Mouse (Mus musculus) heart, embryonic 15.5 days (tissue): Measurements from ENCODE around the gene Phgr1. TPM values are rescaled to one million over a fixed set of nuclear protein-coding genes. Genes with fewer than 3 reads are reported as not detected.

ENCODE experiments used
- ATAC-seq: fragments of 200-750 bp; cut with Nextera tagmentation; replicated peaks from 2 replicates; pipeline ENCODE4 v1.8.0; 2017; ENCODE audit warnings: low read depth, moderate TSS enrichment; ENCODE audit not compliant: insufficient number of reproducible peaks, insufficient read depth, low FRiP score
- H3K27ac ChIP-seq: fragments of 300-500 bp; sonication (generic); 2 replicates; pipeline ENCODE4 v1.5.1; 2015; ENCODE audit warnings: mild to moderate bottlenecking, inconsistent platforms
- H3K27me3 ChIP-seq: fragments of 300-500 bp; sonication (generic); 2 replicates; pipeline ENCODE4 v1.6.1; 2015; ENCODE audit warnings: inconsistent platforms
- H3K36me3 ChIP-seq: fragments of 300-500 bp; sonication (generic); 2 replicates; pipeline ENCODE4 v1.6.1; 2015; ENCODE audit warnings: mild to moderate bottlenecking, inconsistent platforms
- H3K4me1 ChIP-seq: fragments of 300-500 bp; sonication (generic); replicated peaks from 2 replicates; pipeline ENCODE4 v1.6.1; 2015; ENCODE audit warnings: inconsistent platforms
- H3K4me2 ChIP-seq: fragments of 300-500 bp; sonication (generic); 2 replicates; pipeline ENCODE4 v1.6.1; 2015; ENCODE audit warnings: inconsistent platforms, mild to moderate bottlenecking, moderate library complexity
- H3K4me3 ChIP-seq: fragments of 300-500 bp; sonication (generic); 2 replicates; pipeline ENCODE4 v1.5.1; 2015; ENCODE audit warnings: mild to moderate bottlenecking, inconsistent platforms
- H3K9ac ChIP-seq: fragments of 300-500 bp; sonication (generic); 2 replicates; pipeline ENCODE4 v1.6.1; 2015; ENCODE audit warnings: mild to moderate bottlenecking, inconsistent platforms
- H3K9me3 ChIP-seq: fragments of 300-500 bp; sonication (generic); replicated peaks from 2 replicates; pipeline ENCODE4 v1.6.1; 2016; ENCODE audit warnings: inconsistent platforms
- WGBS: fragments of 180-500 bp; shearing (Covaris S2); methylation state at CpG from one replicate; pipeline ENCODE4 v1.1.7; 2015; ENCODE audit warnings: mixed read lengths; 5-methylcytosine and 5-hydroxymethylcytosine counted together
- polyA plus RNA-seq: library from polyadenylated mRNA; unstranded; fragments of >200 nt; fragmentation: Nextera tagmentation; extraction: Ambion mirVana; gene quantifications from 2 replicates; pipeline ENCODE4 v1.2.1, GENCODE M21; 2015

Gene Phgr1
- polyA plus RNA-seq, 1 experiment from 2014 or later = not detected

- Histone ChIP-seq H3K4me1 (peaks cover 18% of the 10 kb centered on the region), H3K9me3 (no peaks in the 10 kb centered on the region), H3K27me3 (peaks cover 9% of the 10 kb centered on the region), H3K4me2 (peak within 1 kb of the TSS; percentile 69), H3K4me3 (peak within 1 kb of the TSS; percentile 42), H3K36me3 (no peaks in the 10 kb centered on the region), H3K9ac (no peak within 1 kb of the TSS), H3K27ac (no peak within 1 kb of the TSS)
- peak; percentile 75 for ATAC-seq
- 11% methylated on average over 39 of the region's 39 CpGs for WGBS
Measured at GRCm38 (mm10) chr2:118779504-118780480, 7.2 kb downstream of the Phgr1 start, which contains the start of gene Disp2. Disp2 (plus strand) TSS chr2:118779719.

- Histone ChIP-seq H3K4me3 (no peak overlapping the region), H3K36me3 (no peaks in the 10 kb centered on the region), H3K27ac (no peak overlapping the region), H3K9me3 (no peaks in the 10 kb centered on the region), H3K27me3 (peaks cover 11% of the 10 kb centered on the region), H3K4me1 (peaks cover 15% of the 10 kb centered on the region), H3K9ac (no peak overlapping the region), H3K4me2 (no peak overlapping the region)
- WGBS = 30% methylated on average over 1 of the region's 1 CpGs
- ATAC-seq = no peak
Measured at GRCm38 (mm10) chr2:118781115-118781514, 8.5 kb downstream of the Phgr1 start.

DNA sequence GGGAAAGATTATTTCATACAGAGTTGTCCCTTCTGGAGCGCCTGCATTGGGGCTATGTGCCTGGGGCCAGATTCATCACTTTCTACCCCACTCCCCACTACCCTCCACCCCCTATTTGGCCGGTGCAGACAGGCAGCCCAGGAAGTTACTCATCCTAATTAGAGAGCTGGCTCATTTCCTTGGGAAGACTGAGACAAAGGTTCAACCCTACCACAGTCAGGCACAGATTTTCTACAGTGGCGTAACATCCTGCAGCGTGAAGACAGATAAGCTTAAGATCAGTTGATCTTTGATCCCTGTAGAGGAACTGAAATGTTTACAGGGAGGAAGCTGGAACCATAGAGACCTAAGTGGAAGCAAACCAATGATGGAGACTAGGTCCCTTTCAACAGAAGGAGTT lies 9.7 kb downstream of the Phgr1 start:
- H3K27me3 ChIP-seq = peaks cover 16% of the 10 kb centered on the region
- no peak overlapping the region for H3K4me3 ChIP-seq
- WGBS = 40% methylated on average over 4 of the region's 4 CpGs
- H3K9ac ChIP-seq = no peak overlapping the region
- no peak overlapping the region for H3K27ac ChIP-seq
- peaks cover 13% of the 10 kb centered on the region for H3K4me1 ChIP-seq
- no peaks in the 10 kb centered on the region for H3K9me3 ChIP-seq
- no peak overlapping the region for H3K4me2 ChIP-seq
- ATAC-seq = no peak
- H3K36me3 ChIP-seq = no peaks in the 10 kb centered on the region

- H3K9ac ChIP-seq = no peak overlapping the region
- H3K9me3 ChIP-seq = no peaks in the 10 kb centered on the region
- peaks cover 19% of the 10 kb centered on the region for H3K27me3 ChIP-seq
- no peak overlapping the region for H3K4me2 ChIP-seq
- H3K4me3 ChIP-seq = no peak overlapping the region
- WGBS = 49% methylated on average over 5 of the region's 5 CpGs
- H3K4me1 ChIP-seq = peaks cover 13% of the 10 kb centered on the region
- no peaks in the 10 kb centered on the region for H3K36me3 ChIP-seq
- H3K27ac ChIP-seq = no peak overlapping the region
- no peak for ATAC-seq
Measured at GRCm38 (mm10) chr2:118783093-118783492, 10.5 kb downstream of the Phgr1 start.

DNA sequence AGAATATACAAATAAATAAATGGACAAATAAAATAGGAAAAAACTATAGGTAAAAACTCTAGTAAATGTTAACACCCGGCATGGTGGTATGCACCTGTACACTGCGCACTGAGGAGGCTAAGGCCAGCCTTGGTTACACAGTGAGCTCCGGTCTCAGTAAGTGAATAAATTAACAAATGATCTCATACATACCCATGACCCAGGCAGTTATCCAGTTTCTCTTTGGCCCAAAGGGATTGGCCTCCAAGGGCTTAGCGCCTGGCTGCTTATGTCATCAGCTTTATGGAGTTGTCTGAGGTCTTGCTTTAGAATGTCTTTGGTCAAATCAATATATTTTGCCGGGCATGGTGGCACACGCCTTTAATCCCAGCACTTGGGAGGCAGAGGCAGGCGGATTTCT lies 11.1 kb downstream of the Phgr1 start:
- WGBS = 82% methylated on average over 7 of the region's 7 CpGs
- H3K27ac ChIP-seq = no peak overlapping the region
- H3K4me1 ChIP-seq = peaks cover 13% of the 10 kb centered on the region
- H3K27me3 ChIP-seq = peaks cover 20% of the 10 kb centered on the region
- H3K4me3 ChIP-seq = no peak overlapping the region
- no peak overlapping the region for H3K9ac ChIP-seq
- no peak for ATAC-seq
- no peak overlapping the region for H3K4me2 ChIP-seq
- no peaks in the 10 kb centered on the region for H3K9me3 ChIP-seq
- no peaks in the 10 kb centered on the region for H3K36me3 ChIP-seq

DNA sequence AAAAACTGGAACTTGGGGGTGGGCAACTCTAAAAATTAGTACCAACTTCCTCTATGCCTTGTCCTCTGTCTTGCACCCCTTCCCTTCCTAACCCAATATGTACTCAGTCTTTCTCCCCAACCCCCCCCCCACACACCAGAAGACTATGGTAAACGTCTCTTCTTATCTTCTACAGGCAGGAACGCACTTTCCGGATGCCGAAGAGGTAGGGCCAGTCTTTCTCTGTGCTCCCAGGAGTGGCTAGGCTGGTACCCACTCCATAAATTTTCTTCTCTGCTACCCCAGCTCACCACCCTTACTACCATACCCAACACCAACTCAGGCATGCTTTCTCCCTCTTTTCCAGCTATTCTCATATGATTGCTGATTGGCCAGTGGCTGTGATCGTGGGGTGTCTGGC lies 14.0 kb downstream of the Phgr1 start:
- no peaks in the 10 kb centered on the region for H3K36me3 ChIP-seq
- peaks cover 26% of the 10 kb centered on the region for H3K27me3 ChIP-seq
- H3K27ac ChIP-seq = no peak overlapping the region
- no peak overlapping the region for H3K4me2 ChIP-seq
- ATAC-seq = no peak
- peaks cover 10% of the 10 kb centered on the region for H3K4me1 ChIP-seq
- no peak overlapping the region for H3K4me3 ChIP-seq
- WGBS = 65% methylated on average over 5 of the region's 5 CpGs
- no peaks in the 10 kb centered on the region for H3K9me3 ChIP-seq
- no peak overlapping the region for H3K9ac ChIP-seq

GRCm38 (mm10) chr2:118789501-118789900 lies 16.9 kb downstream of the Phgr1 start:
- no peak overlapping the region for H3K27ac ChIP-seq
- no peaks in the 10 kb centered on the region for H3K9me3 ChIP-seq
- no peak for ATAC-seq
- no peak overlapping the region for H3K9ac ChIP-seq
- WGBS = 86% methylated on average over 11 of the region's 11 CpGs
- no peaks in the 10 kb centered on the region for H3K36me3 ChIP-seq
- peaks cover 29% of the 10 kb centered on the region for H3K27me3 ChIP-seq
- no peak overlapping the region for H3K4me3 ChIP-seq
- no peak overlapping the region for H3K4me2 ChIP-seq
- H3K4me1 ChIP-seq = peaks cover 10% of the 10 kb centered on the region

- no peak for ATAC-seq
- Histone ChIP-seq H3K9me3 (no peaks in the 10 kb centered on the region), H3K4me2 (peak overlapping the region; percentile 62), H3K27ac (no peak overlapping the region), H3K9ac (no peak overlapping the region), H3K4me3 (peak overlapping the region; percentile 29), H3K4me1 (peaks cover 10% of the 10 kb centered on the region), H3K36me3 (no peaks in the 10 kb centered on the region), H3K27me3 (peaks cover 29% of the 10 kb centered on the region)
- WGBS = 65% methylated on average over 12 of the region's 12 CpGs
Measured at GRCm38 (mm10) chr2:118790221-118790550, 17.6 kb downstream of the Phgr1 start.

- 20% methylated on average over 44 of the region's 44 CpGs for WGBS
- Histone ChIP-seq H3K4me2 (peak overlapping the region; percentile 62), H3K9ac (no peak overlapping the region), H3K9me3 (no peaks in the 10 kb centered on the region), H3K36me3 (no peaks in the 10 kb centered on the region), H3K27me3 (peaks cover 29% of the 10 kb centered on the region), H3K4me3 (peak overlapping the region; percentile 29), H3K27ac (no peak overlapping the region), H3K4me1 (peaks cover 10% of the 10 kb centered on the region)
- no peak; the same call in 1 of the 2 replicates for ATAC-seq
Measured at GRCm38 (mm10) chr2:118790551-118791525, 18.3 kb downstream of the Phgr1 start.

DNA sequence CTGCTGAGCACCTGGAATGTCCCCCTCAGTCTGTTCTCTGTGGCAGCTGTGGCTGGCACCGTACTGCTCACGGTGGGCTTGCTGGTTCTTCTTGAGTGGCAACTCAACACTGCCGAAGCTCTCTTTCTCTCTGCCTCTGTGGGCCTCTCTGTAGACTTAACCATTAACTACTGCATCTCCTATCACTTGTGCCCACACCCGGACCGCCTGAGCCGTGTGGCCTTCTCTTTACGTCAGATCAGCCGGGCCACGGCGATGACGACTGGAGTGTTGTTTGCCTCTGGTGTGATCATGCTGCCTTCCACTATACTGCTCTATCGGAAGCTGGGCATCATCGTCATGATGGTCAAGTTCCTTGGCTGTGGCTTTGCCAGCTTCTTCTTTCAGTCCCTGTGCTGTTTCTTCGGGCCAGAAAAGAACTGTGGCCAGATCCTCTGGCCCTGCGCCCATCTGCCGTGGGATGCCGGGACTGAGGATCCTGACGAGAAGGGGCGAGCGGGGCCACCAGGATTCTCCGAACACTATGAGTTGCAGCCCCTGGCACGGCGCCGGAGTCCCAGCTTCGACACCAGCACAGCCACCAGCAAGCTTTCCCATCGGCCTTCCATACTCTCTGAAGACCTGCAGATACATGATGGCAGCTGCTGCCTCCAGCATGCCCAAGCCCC lies 19.2 kb downstream of the Phgr1 start:
- no peaks in the 10 kb centered on the region for H3K9me3 ChIP-seq
- no peak for ATAC-seq
- no peaks in the 10 kb centered on the region for H3K36me3 ChIP-seq
- no peak overlapping the region for H3K27ac ChIP-seq
- peaks cover 24% of the 10 kb centered on the region for H3K27me3 ChIP-seq
- 90% methylated on average over 26 of the region's 26 CpGs for WGBS
- no peak overlapping the region for H3K4me2 ChIP-seq
- no peak overlapping the region for H3K4me3 ChIP-seq
- H3K4me1 ChIP-seq = peaks cover 10% of the 10 kb centered on the region
- no peak overlapping the region for H3K9ac ChIP-seq

GRCm38 (mm10) chr2:118792259-118792613 lies 19.7 kb downstream of the Phgr1 start:
- peaks cover 22% of the 10 kb centered on the region for H3K27me3 ChIP-seq
- no peak overlapping the region for H3K27ac ChIP-seq
- WGBS = 69% methylated on average over 4 of the region's 4 CpGs
- H3K4me2 ChIP-seq = no peak overlapping the region
- no peak for ATAC-seq
- H3K4me3 ChIP-seq = no peak overlapping the region
- no peak overlapping the region for H3K9ac ChIP-seq
- no peaks in the 10 kb centered on the region for H3K36me3 ChIP-seq
- H3K9me3 ChIP-seq = no peaks in the 10 kb centered on the region
- peaks cover 10% of the 10 kb centered on the region for H3K4me1 ChIP-seq
